Mouse (Mus musculus) C2C12 (cell line): ENCODE measurements around the gene Babam2.

Experiments used
- FOSL1 ChIP-seq: IDR thresholded peaks from one replicate; pipeline ENCODE4 v1.8.0; 2011; ENCODE audit warnings: mild to moderate bottlenecking, low read length; ENCODE audit not compliant: poor library complexity, insufficient read depth, severe bottlenecking
- USF1 ChIP-seq: IDR thresholded peaks from one replicate; pipeline ENCODE4 v1.6.1; 2011; ENCODE audit warnings: low read depth, mild to moderate bottlenecking, control low read depth, moderate library complexity

GRCm38 (mm10) chr5:31792338-31792737 lies 94.9 kb downstream of the Babam2 start:
- TF ChIP-seq FOSL1 (no peak), USF1 (no peak)
